Mouse (Mus musculus): ENCODE data around the gene Frrs1.

Gene Frrs1

DNA sequence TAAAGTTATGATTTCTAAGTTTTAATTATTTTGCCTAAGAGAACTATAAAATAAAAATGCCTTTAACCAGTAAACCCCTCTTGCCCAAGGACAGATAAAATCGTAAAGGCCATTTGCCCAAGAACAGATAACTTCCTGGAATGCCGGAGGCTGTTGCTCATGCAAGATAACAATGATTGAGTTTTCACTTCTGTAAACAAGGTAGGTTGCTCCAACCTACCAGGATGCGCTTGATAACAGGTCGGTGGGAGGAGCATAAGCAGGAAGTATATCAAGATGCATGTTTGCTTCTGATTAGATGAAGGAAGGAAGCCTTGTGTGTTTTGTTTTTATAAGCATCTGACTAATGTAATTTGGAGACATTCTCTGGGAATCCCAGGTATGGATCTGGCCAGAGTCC lies 13.2 kb upstream of the Frrs1 start:
- no peak for DNase-seq (ENCODE audit: extremely low read depth, low read depth, low spot score)

GRCm38 (mm10) chr3:116848099-116848498 lies 11.2 kb upstream of the Frrs1 start:
- no peak for DNase-seq (ENCODE audit: extremely low read depth, low read depth, low spot score)

DNA sequence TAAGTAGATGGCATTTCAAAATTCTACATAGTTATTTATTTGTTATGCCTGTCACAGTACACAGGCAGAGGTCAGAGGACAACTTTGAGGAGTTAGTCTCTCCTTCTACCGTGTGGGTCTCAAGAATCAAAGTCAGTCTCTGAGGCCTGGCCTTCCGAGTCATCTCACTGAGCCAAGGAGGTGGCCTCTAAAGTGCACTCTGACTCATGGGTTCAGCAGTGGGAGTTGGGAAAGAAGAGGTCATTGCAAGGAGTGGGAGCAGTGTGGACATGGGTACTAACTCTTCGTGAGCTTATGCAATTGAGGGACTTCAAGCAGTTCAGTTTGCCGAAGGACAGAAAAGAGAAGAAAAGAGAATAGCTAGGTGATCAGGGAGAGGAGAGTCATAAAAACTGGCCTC lies 10.3 kb upstream of the Frrs1 start:
- DNase-seq (ENCODE audit: extremely low read depth, low read depth, low spot score), result no peak

- no peak for DNase-seq (ENCODE audit: extremely low read depth, low read depth, low spot score)
Observed at GRCm38 (mm10) chr3:116850376-116850775, 8.9 kb upstream of the Frrs1 start.

DNA sequence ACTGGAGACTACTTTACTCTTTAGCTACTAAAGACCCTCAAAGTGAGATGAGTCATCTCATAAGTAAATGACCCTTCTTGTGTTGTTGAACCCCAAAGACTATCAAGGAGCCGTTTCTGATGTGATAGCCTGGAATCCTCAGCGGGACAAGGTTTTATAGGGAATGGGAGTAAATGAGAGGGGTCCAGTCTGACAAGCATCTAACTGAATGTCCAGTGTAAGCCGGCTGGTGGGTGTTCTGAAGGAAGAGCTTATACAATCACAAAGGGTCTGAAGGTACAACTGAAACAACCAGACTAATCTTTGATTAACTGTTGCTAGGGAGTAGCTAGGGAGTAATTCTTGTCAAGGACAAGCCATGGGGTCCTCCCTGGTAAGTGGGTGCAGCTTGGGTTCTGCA lies 6.8 kb upstream of the Frrs1 start:
- no peak for DNase-seq (ENCODE audit: extremely low read depth, low read depth, low spot score)

DNA sequence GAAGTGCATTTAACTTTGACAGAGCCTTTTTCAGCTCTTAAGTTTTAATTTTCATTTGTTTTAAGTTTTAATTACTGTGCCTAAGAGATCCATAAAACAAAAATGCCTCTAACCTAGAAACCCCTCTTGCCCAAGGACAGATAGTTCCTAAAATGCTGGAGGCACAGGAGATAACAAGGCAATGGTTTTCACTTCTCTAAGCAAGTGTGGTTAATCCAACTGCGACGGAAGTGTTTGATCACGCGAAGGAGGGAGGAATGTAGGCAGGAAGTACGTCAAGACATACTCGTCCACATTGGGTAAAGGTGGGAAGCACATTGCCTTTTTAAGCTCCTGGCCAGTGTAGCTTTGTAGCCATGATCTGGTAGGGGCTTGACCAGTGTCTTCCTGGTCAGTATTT lies 1.7 kb upstream of the Frrs1 start:
- DNase-seq (ENCODE audit: extremely low read depth, low read depth, low spot score), result no peak

GRCm38 (mm10) chr3:116859752-116860151 lies 488 bp downstream of the Frrs1 start:
- no peak for DNase-seq (ENCODE audit: extremely low read depth, low read depth, low spot score)

DNA sequence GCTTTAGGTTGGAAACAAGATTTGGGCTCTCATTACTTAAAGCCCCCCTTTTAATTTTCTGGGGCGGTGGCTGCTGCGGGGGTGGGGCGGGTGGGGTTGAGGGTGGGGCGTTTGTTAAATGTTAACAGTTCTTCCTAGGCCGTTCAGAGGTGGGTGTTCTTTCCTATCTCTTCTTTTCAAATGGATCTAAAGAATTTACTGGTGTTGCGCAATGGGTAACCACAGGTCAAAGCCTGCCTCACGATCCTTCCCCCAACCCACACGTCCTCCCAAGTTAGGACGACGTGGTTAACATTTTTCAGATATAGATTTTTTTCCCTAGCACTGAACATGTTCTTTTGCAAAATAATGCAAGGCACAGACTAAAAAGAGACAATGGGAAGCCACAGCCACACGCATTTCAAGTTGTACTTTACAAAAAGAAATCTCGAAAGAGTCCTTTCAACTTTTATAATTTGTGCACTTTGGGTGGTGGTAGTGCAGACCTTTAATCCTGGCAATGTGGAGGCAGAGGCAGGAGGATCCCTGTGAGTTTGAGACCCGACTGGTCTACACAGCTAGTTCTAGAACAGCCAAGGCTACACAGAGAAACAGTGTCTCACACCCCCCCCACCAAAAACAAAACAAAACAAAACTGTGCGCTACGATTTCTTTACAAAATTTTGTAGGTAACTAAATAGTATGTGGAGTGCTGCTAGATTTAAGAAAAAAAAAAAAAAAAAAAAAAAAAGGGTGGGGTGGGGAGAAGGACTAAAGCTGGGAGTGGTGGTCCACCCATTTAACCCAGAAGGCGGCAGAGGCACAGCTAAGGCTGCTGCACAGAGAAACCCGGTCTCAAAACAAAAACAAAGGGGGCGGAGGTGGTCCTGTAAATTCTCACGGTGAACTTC lies 1.3 kb downstream of the Frrs1 start:
- no peak for DNase-seq (ENCODE audit: extremely low read depth, low read depth, low spot score)

GRCm38 (mm10) chr3:116861223-116861539 lies 1.9 kb downstream of the Frrs1 start:
- no peak for DNase-seq (ENCODE audit: extremely low read depth, low read depth, low spot score)

GRCm38 (mm10) chr3:116861540-116862067 lies 2.3 kb downstream of the Frrs1 start:
- no peak for DNase-seq (ENCODE audit: extremely low read depth, low read depth, low spot score)

DNA sequence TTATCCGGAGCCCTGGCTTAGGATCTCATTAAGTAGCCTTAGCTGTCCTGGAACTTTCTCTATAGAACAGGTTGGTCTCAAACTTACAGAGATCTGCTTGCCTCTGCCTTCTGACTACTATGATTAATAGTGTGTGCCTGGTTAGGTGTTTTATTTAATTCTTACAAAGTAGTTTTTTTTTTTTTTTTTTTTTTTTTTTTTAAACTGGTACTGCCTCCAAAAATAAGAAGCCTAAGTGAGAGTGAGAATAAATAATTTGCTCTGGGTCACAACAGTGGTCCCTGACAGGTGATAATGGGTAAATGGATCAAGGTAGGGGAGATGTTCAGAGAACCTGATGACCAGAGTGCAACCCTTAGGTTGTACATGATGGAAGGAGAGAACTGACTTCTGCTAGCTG lies 3.4 kb downstream of the Frrs1 start:
- no peak for DNase-seq (ENCODE audit: extremely low read depth, low read depth, low spot score)

GRCm38 (mm10) chr3:116864421-116864820 lies 5.2 kb downstream of the Frrs1 start:
- no peak for DNase-seq (ENCODE audit: extremely low read depth, low read depth, low spot score)

DNA sequence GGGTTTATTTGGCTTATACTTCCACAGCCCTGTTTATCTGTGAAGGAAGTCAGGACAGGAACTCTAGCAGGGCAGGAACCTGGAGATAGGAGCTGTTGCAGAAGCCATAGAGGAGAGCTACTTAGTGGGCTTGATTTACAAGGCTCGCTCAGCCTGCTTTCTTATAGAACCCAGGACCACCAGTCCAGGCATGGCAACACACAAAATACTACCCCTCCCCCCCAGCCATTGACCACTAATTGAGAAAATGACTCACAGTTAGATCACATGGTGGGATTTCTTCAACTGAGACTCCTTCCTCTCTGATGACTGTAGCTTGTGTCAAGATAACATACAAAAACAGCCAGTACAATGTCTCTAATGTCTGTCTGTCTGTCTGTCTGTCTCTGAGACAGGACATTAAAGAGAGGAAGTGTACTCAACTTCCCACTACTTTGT lies 6.0 kb downstream of the Frrs1 start:
- DNase-seq (ENCODE audit: extremely low read depth, low read depth, low spot score), result no peak

DNA sequence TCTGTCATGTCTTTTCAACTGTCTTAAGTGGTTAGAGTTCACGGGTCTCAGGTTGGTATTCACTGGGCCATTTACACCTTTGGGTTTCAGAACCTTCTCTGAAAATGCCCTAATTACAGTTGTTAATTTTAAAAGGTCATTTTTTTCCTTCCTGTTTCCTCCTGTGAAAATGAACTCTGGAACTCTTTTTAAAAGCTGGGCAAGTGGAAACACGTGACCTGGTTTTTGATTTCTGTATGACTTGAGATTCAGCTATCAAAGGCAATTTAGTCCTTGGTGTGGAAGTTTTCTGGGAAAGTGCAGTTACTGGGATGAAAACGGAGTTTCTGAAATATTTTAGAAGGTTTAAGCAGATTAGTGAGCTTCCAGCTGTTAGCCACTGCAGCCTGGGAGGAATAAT lies 11.1 kb downstream of the Frrs1 start:
- DNase-seq (ENCODE audit: extremely low read depth, low read depth, low spot score), result no peak

GRCm38 (mm10) chr3:116882221-116882960 lies 23.1 kb downstream of the Frrs1 start:
- no peak for DNase-seq (ENCODE audit: extremely low read depth, low read depth, low spot score)

- DNase-seq (ENCODE audit: extremely low read depth, low read depth, low spot score), result no peak
Observed at GRCm38 (mm10) chr3:116884941-116885340, 25.7 kb downstream of the Frrs1 start.

- no peak for DNase-seq (ENCODE audit: extremely low read depth, low read depth, low spot score)
Observed at GRCm38 (mm10) chr3:116889358-116889757, 30.1 kb downstream of the Frrs1 start.

- no peak for DNase-seq (ENCODE audit: extremely low read depth, low read depth, low spot score)
Observed at GRCm38 (mm10) chr3:116890576-116890975, 31.3 kb downstream of the Frrs1 start.

- no peak for DNase-seq (ENCODE audit: extremely low read depth, low read depth, low spot score)
Observed at GRCm38 (mm10) chr3:116891436-116892205, 32.4 kb downstream of the Frrs1 start.

GRCm38 (mm10) chr3:116892206-116892563 lies 32.9 kb downstream of the Frrs1 start:
- no peak for DNase-seq (ENCODE audit: extremely low read depth, low read depth, low spot score)

GRCm38 (mm10) chr3:116892872-116893271 lies 33.6 kb downstream of the Frrs1 start:
- DNase-seq (ENCODE audit: extremely low read depth, low read depth, low spot score), result no peak
